Mouse (Mus musculus): Measurements from ENCODE around the gene Lmo7.
A peak's percentile ranks its signal among the peaks of the same experiment; 100 is the strongest.

The Lmo7 gene

DNA sequence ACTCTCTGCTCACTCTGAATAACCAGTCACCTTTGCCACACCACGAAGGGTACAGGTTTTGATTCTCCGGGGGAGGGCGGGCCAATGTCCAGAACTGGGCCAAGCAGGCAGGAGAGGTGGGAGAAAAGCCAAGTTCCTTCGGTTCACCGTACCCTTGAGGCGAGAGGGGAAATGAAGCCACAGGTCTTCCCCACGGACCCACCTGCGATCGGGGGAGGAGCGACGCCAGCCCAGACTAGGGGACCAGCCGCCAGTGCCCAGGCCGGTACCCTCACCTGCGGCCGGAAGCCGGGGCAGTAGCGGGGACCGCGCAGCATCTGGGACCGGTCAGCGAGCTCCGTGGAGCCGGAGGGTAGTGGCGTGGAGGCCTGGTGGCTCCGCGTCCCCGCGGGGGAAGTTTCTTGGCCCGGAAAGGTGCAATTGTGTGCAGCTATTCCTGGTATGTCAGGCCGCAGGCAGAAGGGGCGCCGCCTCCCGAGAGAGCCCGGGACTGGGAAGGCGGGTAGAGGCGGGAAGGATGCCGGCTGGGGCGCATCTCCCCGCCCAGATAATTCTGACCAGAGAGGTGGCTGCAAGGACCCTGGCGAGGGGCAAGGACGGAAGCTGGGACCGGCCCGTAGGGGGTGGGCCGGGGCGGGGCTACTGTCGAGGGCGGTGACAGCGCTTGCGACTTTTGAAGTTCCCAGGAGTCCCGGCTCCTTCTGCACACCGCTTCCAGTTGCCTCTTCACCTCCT, at the start of gene Lmo7, which contains the start of gene Gm9922:
Gene Lmo7, plus strand, starts transcription at position 721 of the 735 bp plus-strand sequence.
Gene Gm9922, minus strand, starts transcription at position 578 of the 735 bp plus-strand sequence.
- peak; percentile 95 for DNase-seq (ENCODE audit: inconsistent ontology term)

DNA sequence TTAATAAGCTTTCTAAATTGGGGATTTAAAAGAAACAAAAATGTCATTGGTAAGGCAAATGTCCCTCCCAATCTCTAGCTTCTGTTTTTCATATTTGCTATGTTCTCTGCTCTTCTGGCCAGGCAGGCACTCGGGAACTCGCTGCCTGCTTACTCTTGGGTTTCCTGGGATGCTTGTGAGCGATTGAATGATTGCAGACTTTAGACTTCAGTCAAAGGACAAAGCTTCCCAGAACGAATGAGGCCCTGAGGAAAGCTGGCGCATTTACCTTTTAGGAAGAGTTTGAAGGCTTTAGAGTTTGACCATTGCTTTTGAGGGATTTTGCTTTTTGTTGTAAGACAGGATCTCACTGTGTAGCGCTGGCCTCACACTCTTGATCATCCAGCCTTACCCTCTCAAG, 42.1 kb upstream of the Lmo7 start:
- DNase-seq (ENCODE audit: inconsistent ontology term), result no peak

DNA sequence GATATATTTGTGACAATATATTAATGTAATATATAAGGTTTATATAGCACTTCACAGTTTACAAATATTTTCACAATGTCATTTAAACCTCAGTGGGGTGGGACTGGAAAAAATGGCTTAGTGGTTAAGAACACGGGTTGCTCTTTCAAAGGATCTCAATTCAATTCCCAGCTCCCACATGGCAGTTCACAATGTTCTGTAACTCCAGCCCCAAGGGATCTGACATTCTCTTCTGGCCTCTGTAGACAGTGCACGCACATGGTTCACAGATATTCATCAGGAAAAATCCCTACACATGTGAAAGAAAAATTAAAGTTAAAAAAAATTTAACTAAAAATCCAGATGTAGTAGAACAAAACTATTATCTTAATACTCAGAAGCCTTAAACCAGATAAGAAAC, 41.4 kb upstream of the Lmo7 start:
- no peak for DNase-seq (ENCODE audit: inconsistent ontology term)

DNA sequence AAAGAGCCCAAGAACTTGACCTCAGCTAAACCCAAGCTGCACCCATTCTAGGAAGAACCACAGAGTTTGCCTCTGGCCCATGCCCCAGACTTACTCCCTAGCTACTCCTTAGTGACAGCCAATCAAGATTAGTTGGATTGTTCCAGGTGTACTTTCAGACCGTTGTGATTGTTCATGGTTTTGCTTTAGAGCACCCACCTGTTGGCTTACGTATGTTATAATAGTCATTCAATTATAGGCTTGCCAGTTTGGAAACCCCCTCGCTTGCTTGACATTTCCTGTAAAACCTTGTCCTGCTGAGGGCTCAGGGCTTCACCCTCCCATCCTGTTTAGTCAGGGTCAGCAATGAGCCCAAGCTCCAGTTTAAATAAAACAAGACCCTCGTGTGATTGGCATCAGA, 25.3 kb upstream of the Lmo7 start:
- DNase-seq (ENCODE audit: inconsistent ontology term), result no peak

DNA sequence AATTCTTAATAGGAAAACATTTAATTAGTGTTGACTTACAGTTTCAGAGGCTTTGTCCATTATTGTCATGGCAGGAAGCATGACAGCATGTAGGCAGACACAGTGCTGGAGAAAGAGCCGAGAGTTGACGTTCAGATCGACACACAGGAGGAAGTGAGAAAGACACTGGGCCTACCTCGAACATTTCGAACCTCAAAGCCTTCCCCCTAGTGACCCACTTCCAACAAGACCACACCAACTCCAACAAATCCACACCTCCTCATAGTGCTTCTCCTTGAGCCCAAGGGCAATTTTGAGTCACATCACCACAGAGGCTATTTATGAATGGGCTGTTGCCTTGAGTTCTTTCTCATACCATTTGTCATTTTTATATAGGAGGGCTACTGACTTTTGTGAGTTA, 22.7 kb upstream of the Lmo7 start:
- no peak for DNase-seq (ENCODE audit: inconsistent ontology term)

DNA sequence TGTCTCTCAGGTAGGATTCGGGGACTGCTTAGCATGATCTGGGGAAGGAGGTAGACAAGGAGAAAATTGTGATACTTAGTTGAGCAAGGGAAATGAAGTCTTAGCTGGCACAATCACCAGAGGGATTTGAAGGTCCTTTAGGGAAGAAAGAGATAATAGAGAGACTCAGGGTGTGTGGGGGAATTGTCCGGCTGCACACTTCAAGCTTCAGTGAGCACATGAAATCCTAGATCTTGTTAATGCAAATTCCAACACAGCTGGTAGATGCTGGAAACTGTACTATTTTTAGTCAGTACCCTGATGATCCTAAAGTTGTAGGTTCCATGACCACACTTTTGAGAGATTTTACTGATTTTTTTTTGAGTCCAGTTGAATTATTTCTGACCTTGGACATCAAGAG, 15.3 kb upstream of the Lmo7 start:
- DNase-seq (ENCODE audit: inconsistent ontology term), result no peak

DNA sequence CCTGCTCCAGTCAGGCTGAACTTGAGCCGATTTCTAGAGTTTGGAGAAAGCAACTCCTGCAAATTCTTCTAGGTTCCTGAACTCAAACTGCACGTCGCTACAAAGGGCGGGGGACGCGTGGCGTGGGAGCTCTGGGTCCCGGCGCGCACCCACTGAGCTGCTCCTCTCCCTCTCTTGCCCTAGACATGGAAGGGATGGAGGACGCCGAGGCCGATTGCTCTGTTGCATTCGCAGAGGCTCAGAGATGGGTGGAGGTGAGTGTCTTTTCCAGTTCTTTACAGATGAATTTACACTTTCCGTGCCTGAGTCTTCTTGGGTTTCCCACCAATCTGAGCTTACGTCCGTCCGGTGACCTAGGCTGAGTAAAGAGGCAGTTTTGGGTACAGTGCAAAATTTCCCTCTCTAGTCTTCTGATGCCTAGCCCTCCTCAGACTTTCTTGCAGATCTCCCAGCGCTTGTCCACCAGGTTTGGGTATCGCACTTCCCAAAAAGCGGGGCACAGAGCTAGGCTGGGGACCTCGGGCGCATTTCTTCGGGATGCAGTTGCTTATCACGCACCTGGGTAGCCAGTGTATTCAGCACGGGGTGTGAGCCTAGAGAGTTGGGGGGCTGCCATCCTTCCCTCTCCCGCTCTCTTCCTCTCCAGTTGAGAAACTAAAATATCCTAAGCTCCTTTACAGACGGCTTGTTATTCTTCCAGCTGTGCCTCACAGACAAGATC, 375 bp downstream of the Lmo7 start:
- DNase-seq (ENCODE audit: inconsistent ontology term), result no peak

DNA sequence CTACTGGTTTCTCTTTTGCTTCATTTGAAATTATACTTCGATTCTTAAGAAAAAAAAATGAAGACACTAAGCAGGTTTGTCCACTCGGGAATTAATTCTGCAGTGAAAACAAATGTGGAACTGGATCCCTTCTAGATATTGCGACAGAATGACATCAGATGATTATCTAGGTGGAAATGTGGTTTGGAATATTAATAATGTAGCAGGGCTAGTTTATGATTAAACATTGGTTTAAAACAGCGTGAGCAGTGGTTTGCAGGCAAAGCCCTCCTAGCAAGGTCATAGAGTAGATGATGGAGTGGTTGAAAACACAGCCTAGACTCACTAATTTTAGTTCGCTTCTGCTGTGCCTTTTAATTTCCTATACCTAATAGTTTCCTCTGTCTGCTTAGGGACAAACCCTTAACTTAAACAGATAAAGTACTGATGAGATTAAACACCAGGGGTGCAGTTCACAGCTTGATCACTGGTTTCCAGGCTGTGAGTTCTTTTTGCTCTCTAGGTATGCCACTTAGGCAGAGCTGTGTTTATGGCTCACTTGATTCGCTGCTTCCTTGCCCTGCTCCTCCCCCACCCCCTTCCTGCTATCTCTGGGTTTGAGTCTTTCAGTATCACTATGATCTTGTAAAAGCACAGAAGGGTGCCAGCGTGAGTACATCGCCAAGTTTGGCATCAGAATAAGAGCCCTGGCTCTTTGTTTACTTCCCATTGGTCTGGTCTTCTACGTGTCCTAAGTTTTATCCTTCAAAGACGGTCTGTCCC, 4.0 kb downstream of the Lmo7 start:
- peak; percentile 6 for DNase-seq (ENCODE audit: inconsistent ontology term)

DNA sequence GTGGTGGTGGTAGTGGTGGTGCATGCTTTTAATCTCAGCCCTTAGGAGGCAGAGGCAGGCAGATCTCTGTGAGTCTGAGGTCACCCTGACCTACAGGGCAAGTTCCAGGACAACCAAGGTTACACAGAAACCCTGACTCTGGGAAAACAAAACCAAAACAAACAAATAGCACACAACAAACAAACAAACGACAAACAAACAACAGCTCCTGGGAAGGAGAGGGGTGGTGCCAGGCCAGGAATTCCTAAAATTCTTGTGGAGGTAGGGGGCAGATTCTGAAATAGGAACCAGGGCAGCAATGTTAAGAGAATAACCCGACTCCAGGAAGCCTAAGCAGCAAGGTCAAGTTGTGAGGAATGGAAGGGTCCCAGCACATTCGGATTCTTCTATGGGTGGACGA, 7.7 kb downstream of the Lmo7 start:
- DNase-seq (ENCODE audit: inconsistent ontology term), result no peak

DNA sequence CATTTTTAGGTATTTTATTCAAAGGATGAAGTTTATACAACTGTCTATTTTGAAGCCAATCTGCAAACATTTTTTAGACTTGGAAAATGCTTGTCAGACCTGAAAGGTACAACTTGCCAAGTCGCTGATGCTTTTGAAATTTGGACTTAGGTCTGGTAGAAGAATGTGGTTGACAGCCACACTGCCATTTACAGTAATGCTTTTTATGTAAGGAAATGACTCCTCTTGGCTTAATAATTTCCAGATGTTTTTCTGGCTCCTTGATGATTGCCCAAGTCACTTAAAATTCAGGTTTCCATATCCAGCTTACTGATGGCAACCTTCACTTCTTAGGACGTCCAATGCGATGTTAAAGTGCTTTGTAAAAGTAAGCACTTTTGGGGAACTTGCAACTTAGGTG, 16.9 kb downstream of the Lmo7 start:
- DNase-seq (ENCODE audit: inconsistent ontology term), result no peak

DNA sequence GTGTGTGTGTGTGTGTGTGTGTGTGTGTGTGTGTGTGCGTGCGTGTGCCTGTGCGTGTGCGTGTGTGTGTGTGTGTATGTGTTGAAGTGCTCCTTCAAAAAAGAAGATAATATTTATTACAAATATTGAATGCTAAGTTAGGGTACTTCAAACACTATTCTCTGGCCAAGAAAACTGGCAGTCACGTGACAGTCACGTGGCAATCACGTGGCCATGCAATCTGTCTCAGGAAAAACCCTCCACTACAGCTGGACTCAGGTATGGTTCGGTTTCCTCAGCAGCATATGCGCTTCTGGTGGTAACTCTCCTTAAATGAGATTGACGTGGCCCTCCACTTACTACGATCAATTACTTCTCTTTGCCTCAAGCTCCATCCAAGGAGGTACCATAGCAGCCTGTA, 18.1 kb downstream of the Lmo7 start:
- DNase-seq (ENCODE audit: inconsistent ontology term), result no peak

DNA sequence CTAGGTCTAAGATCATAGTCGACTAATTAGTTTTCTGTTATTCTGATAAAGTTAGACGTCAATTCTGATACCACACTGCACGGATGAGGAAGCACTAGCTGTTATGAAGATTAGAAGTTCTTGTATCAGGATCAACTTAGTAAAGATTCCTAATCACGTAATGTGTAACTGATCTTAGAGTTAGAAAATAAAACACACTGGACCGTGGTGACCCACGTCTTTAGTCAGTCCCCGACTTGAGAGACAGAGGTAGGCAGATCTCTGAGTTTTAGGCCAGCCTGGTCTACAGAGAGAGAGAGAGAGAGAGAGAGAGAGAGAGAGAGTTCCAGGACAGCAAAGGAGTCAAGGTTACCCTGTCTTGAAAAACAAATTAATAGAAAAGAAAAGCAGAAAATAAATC, 18.7 kb downstream of the Lmo7 start:
- DNase-seq (ENCODE audit: inconsistent ontology term), result no peak

DNA sequence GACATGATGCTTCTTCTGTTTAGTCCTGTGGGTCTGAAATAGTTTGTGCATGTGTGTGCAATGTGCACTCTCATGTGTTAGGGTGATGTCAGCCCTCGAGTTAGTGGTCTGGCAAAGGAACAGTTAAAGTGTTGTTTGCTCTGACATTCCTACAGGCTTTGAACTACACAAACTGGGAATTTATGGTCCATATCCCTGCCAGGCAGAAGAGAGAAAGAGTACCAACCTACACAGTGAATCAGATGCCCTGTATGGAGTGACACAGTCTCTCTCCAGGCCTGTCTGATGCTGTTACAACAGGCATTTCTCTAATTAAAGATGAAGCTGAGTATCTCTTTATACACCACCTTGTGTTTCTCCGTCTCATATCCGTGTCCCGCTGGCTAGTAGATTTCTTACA, 21.2 kb downstream of the Lmo7 start:
- DNase-seq (ENCODE audit: inconsistent ontology term), result no peak

DNA sequence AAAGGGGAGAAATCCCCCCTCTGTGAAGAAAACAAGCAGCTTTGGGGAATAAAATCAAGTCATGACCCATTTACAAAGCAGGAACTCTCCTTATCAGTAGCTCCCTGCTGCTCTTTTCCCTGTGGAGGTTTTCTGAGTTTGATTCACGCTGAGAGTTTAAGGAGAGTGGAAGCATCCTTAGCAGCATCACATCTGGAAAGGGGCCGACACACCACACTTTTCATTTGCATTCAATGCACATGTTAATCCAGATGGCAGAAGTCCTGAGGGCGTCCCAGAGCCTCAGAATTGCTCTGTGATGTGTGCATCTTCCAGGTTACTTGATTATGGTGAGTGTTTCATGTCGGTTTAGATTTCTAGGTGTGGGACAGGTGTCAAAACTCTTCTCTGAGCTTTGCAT, 25.7 kb downstream of the Lmo7 start:
- DNase-seq (ENCODE audit: inconsistent ontology term), result no peak

DNA sequence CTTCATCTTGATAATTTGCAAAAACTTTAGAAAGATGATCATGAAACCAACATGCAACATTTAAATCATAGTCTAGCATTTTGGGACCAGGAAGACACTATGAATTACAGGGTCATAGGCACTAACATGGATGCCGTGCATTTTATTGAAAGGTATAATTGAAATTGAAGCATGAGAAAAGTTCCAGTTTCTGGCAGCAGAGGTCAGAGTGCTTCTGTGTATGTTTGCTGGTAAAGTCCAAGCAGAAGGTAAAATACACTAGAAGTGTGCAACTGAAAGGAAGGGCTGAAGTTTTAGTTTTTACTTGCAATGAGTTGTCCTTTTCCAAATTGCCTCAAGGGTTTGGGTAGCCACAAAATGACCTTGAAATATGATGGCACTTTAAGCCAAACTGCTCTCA, 32.5 kb downstream of the Lmo7 start:
- no peak for DNase-seq (ENCODE audit: inconsistent ontology term)

DNA sequence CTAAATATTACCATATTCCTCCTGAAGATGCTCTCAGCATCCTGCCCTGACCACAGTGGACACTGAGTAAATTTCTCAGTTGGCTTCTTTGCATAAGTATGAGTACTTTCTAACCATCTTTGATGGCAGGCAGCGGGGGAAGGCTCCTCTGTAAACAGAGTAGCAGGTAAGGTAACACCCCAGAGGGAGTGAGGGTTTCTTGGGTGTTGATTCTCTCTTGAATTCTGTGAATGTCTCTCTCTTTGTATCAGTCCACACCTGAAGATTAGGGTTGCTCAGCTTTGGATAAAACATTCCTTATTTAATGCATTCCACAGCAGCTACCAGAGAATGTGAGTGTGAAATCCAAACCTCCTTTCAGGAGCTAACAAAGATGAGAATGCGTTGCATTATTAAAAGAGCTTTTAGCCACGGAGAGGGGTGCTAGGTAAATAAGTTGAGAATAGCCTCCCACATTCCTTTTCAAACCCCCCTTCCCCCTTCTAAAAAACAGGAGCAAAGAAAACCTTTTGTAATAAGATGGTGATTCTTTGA, 34.1 kb downstream of the Lmo7 start:
- no peak for DNase-seq (ENCODE audit: inconsistent ontology term)

DNA sequence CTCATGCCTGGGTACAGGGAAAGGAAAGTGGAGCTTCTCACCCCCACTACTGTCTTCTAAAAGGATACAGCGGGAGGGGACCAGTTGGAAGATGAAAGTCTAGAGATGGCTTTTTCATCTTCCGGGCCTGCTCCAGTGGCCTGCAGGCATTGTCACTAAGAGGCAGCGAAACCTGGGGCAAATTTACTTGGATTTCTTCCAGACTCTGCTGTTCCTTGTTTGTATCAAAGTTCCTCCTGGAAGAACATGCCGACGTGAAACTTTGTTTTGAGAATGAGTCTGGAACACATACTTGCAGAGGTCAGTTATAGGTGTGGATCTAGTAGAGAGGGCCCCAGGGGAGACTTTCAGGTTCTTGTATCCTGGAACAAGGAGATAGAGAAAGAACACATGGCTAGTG, 41.6 kb downstream of the Lmo7 start:
- no peak for DNase-seq (ENCODE audit: inconsistent ontology term)

DNA sequence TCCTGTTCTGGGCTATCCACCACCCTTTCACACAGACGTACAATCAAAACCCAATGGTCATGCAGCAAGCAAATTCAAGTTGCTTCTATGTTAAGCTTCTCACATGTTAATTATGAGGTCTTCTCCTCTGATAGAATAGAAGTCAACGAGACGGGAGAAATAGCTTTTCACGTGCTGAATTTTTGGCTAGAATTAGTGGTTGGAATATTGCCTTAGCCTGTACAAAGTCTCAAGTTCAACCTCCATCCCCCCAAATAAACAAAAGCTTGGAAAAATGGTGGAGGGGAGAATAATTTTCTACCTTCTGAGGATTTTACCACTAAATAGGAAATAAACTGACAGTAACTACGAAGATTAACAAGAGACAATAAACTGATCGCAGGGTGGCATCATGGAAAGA, 42.0 kb downstream of the Lmo7 start:
- DNase-seq (ENCODE audit: inconsistent ontology term), result no peak

DNA sequence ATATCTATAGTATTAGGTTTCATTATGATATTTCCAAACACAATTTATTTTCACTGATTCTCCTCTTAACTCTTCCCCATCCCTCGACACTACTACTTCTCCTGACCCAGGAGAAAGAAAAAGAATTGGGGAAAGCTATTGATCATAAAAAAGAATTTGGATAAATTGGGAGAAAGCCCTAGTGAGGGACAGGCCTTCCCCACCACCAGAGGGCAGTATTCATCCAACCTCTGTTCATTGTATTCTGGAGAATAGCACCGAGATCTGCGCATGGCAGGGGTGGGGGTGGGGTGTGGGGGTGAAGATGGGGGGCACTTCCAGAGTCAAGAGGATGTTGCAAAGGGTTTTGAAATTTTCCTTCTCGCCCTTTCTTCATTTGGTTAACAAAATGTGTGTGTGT, 44.9 kb downstream of the Lmo7 start:
- DNase-seq (ENCODE audit: inconsistent ontology term), result no peak

DNA sequence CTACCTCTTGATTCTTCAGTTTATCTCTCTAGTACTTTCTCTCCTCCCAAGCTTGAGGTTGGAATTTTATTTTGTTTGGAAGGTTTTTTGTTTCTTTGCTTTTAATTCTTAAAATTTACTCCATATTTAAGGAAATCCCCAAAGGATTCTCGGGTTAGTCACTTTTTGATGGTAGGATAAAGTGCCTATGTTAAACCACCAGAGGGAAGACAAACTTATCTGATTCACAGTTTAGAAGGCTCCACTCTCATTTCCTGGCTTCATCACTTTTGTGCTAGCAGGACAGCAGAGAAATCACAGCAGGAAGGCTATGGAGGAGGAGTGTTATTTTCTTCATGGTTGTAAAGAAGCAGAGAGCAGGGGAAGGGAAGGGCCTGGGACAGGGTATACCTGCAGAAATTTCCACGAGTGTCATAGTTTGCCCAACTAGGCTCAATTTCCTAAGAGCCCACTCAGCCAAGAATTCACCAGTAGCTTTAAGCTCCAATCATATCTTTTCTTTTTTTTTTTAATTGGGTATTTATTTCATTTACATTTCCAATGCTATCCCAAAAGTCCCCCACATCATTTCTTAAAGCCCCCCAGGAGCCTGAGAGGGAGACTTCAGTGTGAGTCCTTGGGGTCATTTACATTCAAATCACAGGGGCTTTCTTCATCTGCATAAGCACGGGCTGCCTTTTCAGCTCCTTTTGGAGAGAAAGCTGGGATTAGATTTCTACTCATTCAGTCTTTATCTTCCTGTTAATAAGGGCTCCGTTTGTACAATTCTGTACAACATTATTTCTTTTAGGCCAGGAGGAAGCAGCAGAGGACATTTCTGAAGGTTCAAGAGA, 46.8 kb downstream of the Lmo7 start:
- DNase-seq (ENCODE audit: inconsistent ontology term), result no peak

DNA sequence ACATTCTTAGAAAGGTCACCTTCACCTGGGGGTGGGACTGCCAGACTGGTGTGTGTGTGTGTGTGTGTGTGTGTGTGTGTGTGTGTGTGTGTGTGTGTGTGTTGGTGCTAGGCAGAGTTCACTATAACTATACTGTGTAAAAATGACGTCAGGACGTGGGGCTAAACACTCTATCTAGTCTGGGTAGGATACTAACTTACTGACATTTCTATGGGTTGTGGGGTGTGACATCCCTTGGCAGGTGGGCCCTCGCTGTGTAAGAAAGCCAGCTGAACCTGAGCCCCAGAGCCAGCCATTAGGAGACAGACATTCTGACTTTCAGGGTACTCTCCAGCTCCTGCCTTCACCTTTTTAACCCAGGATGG, 47.4 kb downstream of the Lmo7 start:
- DNase-seq (ENCODE audit: inconsistent ontology term), result no peak

DNA sequence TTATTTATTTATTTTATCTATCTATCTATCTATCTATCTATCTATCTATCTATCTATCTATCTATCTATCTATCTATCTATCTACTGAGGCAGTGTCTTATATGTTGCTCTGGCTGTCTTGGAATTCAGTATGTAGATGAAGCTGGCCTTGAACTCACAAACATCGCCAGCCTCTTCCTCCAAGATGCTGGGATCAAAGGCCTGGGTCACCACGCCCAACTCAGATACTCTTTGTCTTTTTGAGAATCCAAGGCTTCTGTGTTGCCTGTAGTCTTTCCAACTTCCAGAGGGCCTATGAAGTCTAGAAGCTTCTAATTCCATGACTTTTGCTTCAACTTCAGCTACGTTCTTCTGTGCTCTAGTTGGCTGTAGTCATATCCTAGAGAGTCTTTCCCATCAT, 48.7 kb downstream of the Lmo7 start:
- DNase-seq (ENCODE audit: inconsistent ontology term), result no peak
